Mouse (Mus musculus): ENCODE measurements around the gene Cstad. TPM values are rescaled to one million over a fixed set of nuclear protein-coding genes. Genes with fewer than 3 reads are reported as not detected.

Gene Cstad
- total and polyA plus RNA-seq, 2 experiments: 0.46 TPM; not detected in 1

DNA sequence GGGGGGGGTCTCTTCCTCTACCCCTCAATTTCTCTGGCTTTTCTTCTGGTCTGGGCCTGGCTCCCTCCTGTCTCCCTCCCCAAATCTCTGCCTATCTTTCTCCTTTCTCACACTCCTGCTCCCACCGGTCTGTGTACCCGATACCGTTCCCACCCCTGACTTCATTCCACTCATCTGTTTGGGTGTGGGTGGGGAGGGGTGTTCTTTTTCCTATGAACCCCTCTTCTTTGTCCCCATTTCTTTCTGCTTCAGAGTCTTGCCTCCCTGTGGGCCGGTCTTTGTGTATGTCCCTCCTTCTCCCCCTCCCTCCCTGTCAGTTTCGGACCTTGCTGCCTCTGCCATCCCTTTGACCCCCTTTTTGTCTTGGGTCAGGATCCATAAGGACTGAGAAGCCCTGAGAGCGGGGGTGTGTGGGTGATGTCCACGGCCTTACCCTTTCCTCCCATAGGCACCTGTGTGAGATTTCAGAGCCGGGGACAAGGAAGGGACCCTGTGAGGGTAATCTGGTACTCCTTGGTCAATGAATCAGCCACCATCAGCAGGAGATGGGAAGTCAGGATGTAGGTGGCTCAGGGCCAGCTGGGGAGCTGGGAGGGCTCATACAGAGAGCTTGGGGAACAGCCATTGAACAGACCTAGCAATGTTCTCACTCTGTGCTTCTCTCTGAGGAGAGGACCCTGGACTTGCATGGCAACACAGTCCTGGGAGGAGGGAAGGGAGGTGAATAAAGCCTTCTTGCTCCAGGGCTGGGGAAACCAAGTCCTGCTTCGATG is 19.5 kb downstream of the Cstad start:
- H3K27me3 ChIP-seq (ENCODE audit: control insufficient read depth, insufficient read depth, low read length): no peaks in the 10 kb centered on the region
- WGBS: 75% methylated on average over 9 of the region's 9 CpGs
- no peak overlapping the region for H3K4me3 ChIP-seq (ENCODE audit: insufficient read depth, low read depth, low read length)
- TF ChIP-seq POLR2A (IDR thresholded peaks at IDR 0.05; ENCODE audit: extremely low read depth, insufficient read depth, low read length): no peak
- TF ChIP-seq CTCF (IDR thresholded peaks at IDR 0.05; ENCODE audit: low read depth, low read length): no peak
- H3K79me2 ChIP-seq (ENCODE audit: control insufficient read depth, insufficient read depth, low read length): no peaks in the 10 kb centered on the region
- H3K27ac ChIP-seq (replicated peaks; ENCODE audit: insufficient read depth, low read depth, low read length): no peak overlapping the region
- H3K4me1 ChIP-seq (ENCODE audit: control insufficient read depth, insufficient read depth, low read length): peaks cover 6% of the 10 kb centered on the region
- DNase-seq (ENCODE audit: extremely low read depth, low read depth, low spot score): no peak
- H3K9ac ChIP-seq (ENCODE audit: low read depth, low read length): no peak overlapping the region
- no peaks in the 10 kb centered on the region for H3K36me3 ChIP-seq (ENCODE audit: control insufficient read depth, insufficient read depth, low read length)

DNA sequence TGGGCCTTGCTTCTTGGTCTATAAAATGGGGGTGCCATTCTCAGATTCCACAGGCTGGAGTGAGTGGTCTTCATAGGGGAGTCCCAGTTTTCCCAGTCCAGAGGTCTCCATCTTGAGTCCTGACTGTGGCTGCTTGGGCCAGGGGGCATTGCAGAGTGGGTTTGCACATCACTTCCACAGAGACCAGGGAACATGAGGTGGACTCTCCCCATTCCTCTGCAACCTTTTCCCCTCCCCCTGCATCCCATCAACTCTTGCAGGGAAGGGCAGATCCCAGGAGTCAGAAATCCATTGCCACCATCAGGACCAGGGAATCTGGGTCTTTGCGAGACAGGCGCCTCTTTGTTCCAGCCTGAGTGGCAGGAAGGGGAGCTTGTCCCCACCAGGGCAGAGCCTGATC is 21.0 kb downstream of the Cstad start:
- Histone ChIP-seq H3K4me1 (ENCODE audit: control insufficient read depth, insufficient read depth, low read length) (peaks cover 6% of the 10 kb centered on the region), H3K9ac (ENCODE audit: low read depth, low read length) (no peak overlapping the region), H3K27ac (replicated peaks; ENCODE audit: insufficient read depth, low read depth, low read length) (no peak overlapping the region), H3K27me3 (ENCODE audit: control insufficient read depth, insufficient read depth, low read length) (no peaks in the 10 kb centered on the region), H3K4me3 (ENCODE audit: insufficient read depth, low read depth, low read length) (no peak overlapping the region), H3K79me2 (ENCODE audit: control insufficient read depth, insufficient read depth, low read length) (no peaks in the 10 kb centered on the region), H3K36me3 (ENCODE audit: control insufficient read depth, insufficient read depth, low read length) (no peaks in the 10 kb centered on the region)
- DNase-seq (ENCODE audit: extremely low read depth, low read depth, low spot score): no peak
- TF ChIP-seq CTCF (IDR thresholded peaks at IDR 0.05; ENCODE audit: low read depth, low read length) (no peak), POLR2A (IDR thresholded peaks at IDR 0.05; ENCODE audit: extremely low read depth, insufficient read depth, low read length) (no peak)
- WGBS: 98% methylated on average over 2 of the region's 2 CpGs

DNA sequence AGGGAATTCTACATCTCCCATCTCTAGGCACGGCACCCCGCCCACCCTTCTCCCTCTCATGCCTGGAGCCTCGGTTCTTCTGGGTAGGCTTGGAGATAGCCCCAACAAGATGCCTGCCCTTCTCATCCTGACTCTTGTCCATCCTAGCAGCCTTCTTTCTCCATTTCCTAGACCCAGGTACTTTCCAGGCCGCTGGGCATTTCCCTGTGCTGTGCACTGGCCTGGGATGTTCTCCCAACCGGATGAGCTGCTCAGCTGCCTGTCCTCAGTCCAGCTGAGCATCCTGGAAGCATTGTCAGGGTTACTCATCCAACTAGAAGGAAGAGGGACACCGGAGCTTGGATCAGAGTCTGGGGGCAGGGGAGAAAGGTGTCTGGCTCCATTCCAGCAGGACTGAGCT is 21.6 kb downstream of the Cstad start:
- Histone ChIP-seq H3K4me3 (ENCODE audit: insufficient read depth, low read depth, low read length) (no peak overlapping the region), H3K9ac (ENCODE audit: low read depth, low read length) (no peak overlapping the region), H3K4me1 (ENCODE audit: control insufficient read depth, insufficient read depth, low read length) (peaks cover 6% of the 10 kb centered on the region), H3K36me3 (ENCODE audit: control insufficient read depth, insufficient read depth, low read length) (no peaks in the 10 kb centered on the region), H3K27ac (replicated peaks; ENCODE audit: insufficient read depth, low read depth, low read length) (no peak overlapping the region), H3K27me3 (ENCODE audit: control insufficient read depth, insufficient read depth, low read length) (no peaks in the 10 kb centered on the region), H3K79me2 (ENCODE audit: control insufficient read depth, insufficient read depth, low read length) (no peaks in the 10 kb centered on the region)
- TF ChIP-seq POLR2A (IDR thresholded peaks at IDR 0.05; ENCODE audit: extremely low read depth, insufficient read depth, low read length) (no peak), CTCF (IDR thresholded peaks at IDR 0.05; ENCODE audit: low read depth, low read length) (no peak)
- WGBS: 76% methylated on average over 6 of the region's 6 CpGs
- DNase-seq (ENCODE audit: extremely low read depth, low read depth, low spot score): no peak

DNA sequence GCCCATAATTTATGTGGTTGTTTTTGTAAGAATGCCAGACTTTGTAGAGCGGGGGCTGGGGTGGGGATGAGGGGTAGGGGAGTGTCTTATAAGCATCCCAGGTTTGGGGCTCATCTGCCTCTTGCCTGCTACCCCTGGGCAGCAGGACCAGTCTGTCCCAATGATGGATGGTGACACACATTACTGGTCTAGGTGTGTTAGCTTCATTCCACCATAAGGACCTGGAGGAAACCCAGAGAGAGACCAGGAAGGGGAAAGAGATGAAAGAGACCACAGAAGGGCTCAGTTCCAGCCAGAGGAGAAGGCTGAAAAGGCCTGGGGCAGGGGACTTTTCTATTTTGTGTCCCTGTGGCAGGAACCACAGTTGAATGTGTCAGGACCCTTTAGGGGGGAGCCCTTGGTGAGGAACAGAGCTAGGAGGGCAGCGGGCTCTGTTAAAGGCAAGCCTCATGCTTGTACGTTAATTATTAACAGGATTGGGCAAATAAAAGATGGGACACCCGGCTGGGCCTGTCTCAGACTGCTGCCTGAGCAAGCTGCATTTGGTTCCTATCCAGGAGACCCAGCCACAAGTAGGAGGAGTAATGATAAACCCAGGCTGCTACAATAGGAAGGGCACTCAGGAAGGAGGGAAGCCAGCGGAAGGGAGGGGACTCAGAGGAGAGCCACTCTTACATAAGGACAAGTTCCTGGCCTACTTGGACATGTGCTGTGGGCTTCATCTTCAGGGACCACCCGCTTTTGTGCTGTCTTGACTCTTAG is 23.8 kb downstream of the Cstad start:
- no peaks in the 10 kb centered on the region for H3K79me2 ChIP-seq (ENCODE audit: control insufficient read depth, insufficient read depth, low read length)
- no peak for TF ChIP-seq CTCF (IDR thresholded peaks at IDR 0.05; ENCODE audit: low read depth, low read length)
- no peak for TF ChIP-seq POLR2A (IDR thresholded peaks at IDR 0.05; ENCODE audit: extremely low read depth, insufficient read depth, low read length)
- no peaks in the 10 kb centered on the region for H3K36me3 ChIP-seq (ENCODE audit: control insufficient read depth, insufficient read depth, low read length)
- H3K27ac ChIP-seq (replicated peaks; ENCODE audit: insufficient read depth, low read depth, low read length): peak overlapping the region; percentile 47
- H3K4me1 ChIP-seq (ENCODE audit: control insufficient read depth, insufficient read depth, low read length): peaks cover 6% of the 10 kb centered on the region
- WGBS: 34% methylated on average over 6 of the region's 6 CpGs
- no peaks in the 10 kb centered on the region for H3K27me3 ChIP-seq (ENCODE audit: control insufficient read depth, insufficient read depth, low read length)
- no peak overlapping the region for H3K9ac ChIP-seq (ENCODE audit: low read depth, low read length)
- peak; percentile 86 for DNase-seq (ENCODE audit: extremely low read depth, low read depth, low spot score)
- H3K4me3 ChIP-seq (ENCODE audit: insufficient read depth, low read depth, low read length): no peak overlapping the region

DNA sequence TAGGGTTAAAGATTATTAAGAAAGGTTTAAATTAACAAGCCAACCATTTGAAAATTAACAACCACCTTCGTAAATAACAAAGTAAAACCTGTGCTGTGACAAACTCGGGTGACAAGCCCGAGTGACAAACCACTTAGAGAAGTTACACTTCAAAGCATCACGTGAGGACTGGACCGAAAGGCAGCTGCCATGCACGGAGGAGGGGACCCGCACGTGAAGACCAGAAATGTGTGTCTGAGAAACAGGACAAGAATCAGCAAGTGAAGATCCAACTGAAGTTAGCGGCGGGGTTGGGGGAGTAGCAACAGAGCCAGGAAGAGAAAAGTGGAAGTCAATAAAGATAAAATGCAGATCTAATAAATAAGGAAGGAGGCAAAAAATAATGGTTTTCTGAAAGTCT is 29.0 kb downstream of the Cstad start:
- 0 out of 2 replicates have a peak overlapping the region, but pooled peaks have one; percentile 7 for H3K27ac ChIP-seq (replicated peaks; ENCODE audit: insufficient read depth, low read depth, low read length)
- H3K27me3 ChIP-seq (ENCODE audit: control insufficient read depth, insufficient read depth, low read length): no peaks in the 10 kb centered on the region
- H3K4me3 ChIP-seq (ENCODE audit: insufficient read depth, low read depth, low read length): no peak overlapping the region
- no peak for DNase-seq (ENCODE audit: extremely low read depth, low read depth, low spot score)
- 77% methylated on average over 10 of the region's 10 CpGs for WGBS
- TF ChIP-seq POLR2A (IDR thresholded peaks at IDR 0.05; ENCODE audit: extremely low read depth, insufficient read depth, low read length) (no peak), CTCF (IDR thresholded peaks at IDR 0.05; ENCODE audit: low read depth, low read length) (no peak)
- no peaks in the 10 kb centered on the region for H3K79me2 ChIP-seq (ENCODE audit: control insufficient read depth, insufficient read depth, low read length)
- no peaks in the 10 kb centered on the region for H3K36me3 ChIP-seq (ENCODE audit: control insufficient read depth, insufficient read depth, low read length)
- no peak overlapping the region for H3K9ac ChIP-seq (ENCODE audit: low read depth, low read length)
- peaks cover 3% of the 10 kb centered on the region for H3K4me1 ChIP-seq (ENCODE audit: control insufficient read depth, insufficient read depth, low read length)
